Mouse (Mus musculus): Measurements from ENCODE around the gene Atp6v0a2. TPM values are rescaled to one million over a fixed set of nuclear protein-coding genes. Genes with fewer than 3 reads are reported as not detected.
"Not testable (repeated sequence)": the region's sequence is repeated elsewhere in the genome, so short reads cannot be mapped to it uniquely, and the experiment has no call there.

The Atp6v0a2 gene
- polyA plus RNA-seq, 1 experiment from 2014 or later: 32.0 TPM

DNA sequence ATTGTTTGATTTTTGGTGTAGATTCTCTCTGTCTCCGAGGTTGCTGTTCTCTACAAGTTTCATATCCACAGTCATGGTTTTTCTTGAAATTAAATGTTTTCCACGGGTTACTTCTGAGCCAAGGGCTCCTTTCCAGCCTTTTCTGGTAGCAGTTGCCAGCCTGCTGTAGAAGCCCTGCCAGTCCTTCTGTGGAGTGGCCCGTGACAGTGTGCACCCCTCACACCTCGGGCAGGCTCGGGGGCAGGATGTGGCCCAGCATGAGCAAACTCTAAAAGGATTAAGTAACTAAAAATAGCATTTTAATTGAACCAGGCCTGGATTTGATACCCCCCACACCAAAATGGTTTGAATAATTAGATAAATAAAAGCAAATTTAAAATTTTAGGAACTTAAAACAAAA lies 4.1 kb downstream of the Atp6v0a2 start:
- H3K36me3 ChIP-seq (ENCODE audit: control insufficient read depth, insufficient read depth, low read length): peaks cover 27% of the 10 kb centered on the region
- 80% methylated on average over 5 of the region's 5 CpGs for WGBS
- H3K4me2 ChIP-seq (ENCODE audit: low read length): no peak overlapping the region
- no peak overlapping the region for H3K4me3 ChIP-seq (ENCODE audit: low read depth, low read length)
- H3K27me3 ChIP-seq (ENCODE audit: control insufficient read depth, insufficient read depth, low read depth, low read length): no peaks in the 10 kb centered on the region
- peaks cover 19% of the 10 kb centered on the region for H3K4me1 ChIP-seq (ENCODE audit: control insufficient read depth, insufficient read depth, low read length)
- no peak overlapping the region for H3K27ac ChIP-seq (ENCODE audit: low read length)
- no peak overlapping the region for H3K9ac ChIP-seq (ENCODE audit: low read depth, low read length)
- no peak for ATAC-seq
- H3K9me3 ChIP-seq (replicated peaks; ENCODE audit: control insufficient read depth, low read length, poor library complexity, severe bottlenecking): no peaks in the 10 kb centered on the region

DNA sequence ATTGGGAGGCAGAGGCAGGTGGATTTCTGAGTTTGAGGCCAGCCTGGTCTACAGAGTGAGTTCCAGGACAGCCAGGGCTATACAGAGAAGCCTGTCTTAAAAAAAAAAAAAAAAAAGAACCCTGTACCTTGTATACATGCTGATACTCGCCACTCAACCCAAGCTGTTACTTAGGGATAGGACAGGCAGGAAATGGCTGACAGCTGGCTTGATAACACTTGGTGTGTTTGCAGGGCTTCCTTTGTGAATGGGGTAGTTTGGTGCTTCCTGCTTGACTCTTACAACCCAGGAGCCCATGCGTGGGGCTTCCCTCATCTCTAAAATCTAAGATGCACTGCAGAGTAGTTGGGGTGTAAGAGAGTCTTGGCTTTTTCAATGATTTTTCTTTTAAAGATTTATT lies 5.0 kb downstream of the Atp6v0a2 start:
- H3K36me3 ChIP-seq (ENCODE audit: control insufficient read depth, insufficient read depth, low read length): peaks cover 34% of the 10 kb centered on the region
- no peak for ATAC-seq
- H3K9ac ChIP-seq (ENCODE audit: low read depth, low read length): no peak overlapping the region

GRCm38 (mm10) chr5:124635068-124635467 lies 6.7 kb downstream of the Atp6v0a2 start:
- H3K27me3 ChIP-seq (ENCODE audit: control insufficient read depth, insufficient read depth, low read depth, low read length); ATAC-seq; H3K4me1 ChIP-seq (ENCODE audit: control insufficient read depth, insufficient read depth, low read length); H3K9ac ChIP-seq (ENCODE audit: low read depth, low read length); H3K4me3 ChIP-seq (ENCODE audit: low read depth, low read length); H3K9me3 ChIP-seq (replicated peaks; ENCODE audit: control insufficient read depth, low read length, poor library complexity, severe bottlenecking); H3K27ac ChIP-seq (ENCODE audit: low read length); H3K4me2 ChIP-seq (ENCODE audit: low read length): not testable (repeated sequence)
- WGBS: 89% methylated on average over 4 of the region's 4 CpGs
- peaks cover 49% of the 10 kb centered on the region for H3K36me3 ChIP-seq (ENCODE audit: control insufficient read depth, insufficient read depth, low read length)

More for the DNA sequence above, 5.0 kb downstream of the Atp6v0a2 start:
- H3K27ac ChIP-seq (ENCODE audit: low read length): no peak overlapping the region
- H3K4me3 ChIP-seq (ENCODE audit: low read depth, low read length): no peak overlapping the region
- H3K4me2 ChIP-seq (ENCODE audit: low read length): no peak overlapping the region
- no peaks in the 10 kb centered on the region for H3K9me3 ChIP-seq (replicated peaks; ENCODE audit: control insufficient read depth, low read length, poor library complexity, severe bottlenecking)
- H3K27me3 ChIP-seq (ENCODE audit: control insufficient read depth, insufficient read depth, low read depth, low read length): no peaks in the 10 kb centered on the region
- 89% methylated on average over 2 of the region's 2 CpGs for WGBS
- H3K4me1 ChIP-seq (ENCODE audit: control insufficient read depth, insufficient read depth, low read length): peaks cover 13% of the 10 kb centered on the region

DNA sequence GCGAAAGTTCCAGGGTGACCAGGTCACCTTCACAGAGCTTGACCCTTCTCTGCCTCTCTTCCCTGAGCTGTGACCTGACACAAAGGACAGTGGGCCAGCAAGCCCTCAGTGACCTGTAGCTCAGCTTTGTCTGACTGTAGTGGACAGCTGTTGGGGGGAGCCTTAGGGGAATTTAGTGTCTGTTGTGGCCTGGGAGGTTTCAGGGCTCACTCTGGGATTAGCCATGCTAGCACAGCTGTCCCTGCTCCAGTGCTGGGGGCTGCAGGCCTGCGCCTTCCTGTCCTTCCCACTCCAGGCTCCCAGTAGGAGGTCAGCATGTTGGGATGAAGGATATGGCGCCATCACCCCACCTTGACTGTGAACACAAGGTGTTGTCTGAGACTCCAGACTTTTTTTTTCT lies 7.8 kb downstream of the Atp6v0a2 start:
- Histone ChIP-seq H3K27ac (ENCODE audit: low read length) (no peak overlapping the region), H3K4me1 (ENCODE audit: control insufficient read depth, insufficient read depth, low read length) (no peaks in the 10 kb centered on the region), H3K4me3 (ENCODE audit: low read depth, low read length) (no peak overlapping the region), H3K36me3 (ENCODE audit: control insufficient read depth, insufficient read depth, low read length) (peaks cover 54% of the 10 kb centered on the region), H3K9ac (ENCODE audit: low read depth, low read length) (no peak overlapping the region), H3K27me3 (ENCODE audit: control insufficient read depth, insufficient read depth, low read depth, low read length) (no peaks in the 10 kb centered on the region), H3K4me2 (ENCODE audit: low read length) (no peak overlapping the region), H3K9me3 (replicated peaks; ENCODE audit: control insufficient read depth, low read length, poor library complexity, severe bottlenecking) (no peaks in the 10 kb centered on the region)
- no peak for ATAC-seq
- 97% methylated on average over 3 of the region's 3 CpGs for WGBS

DNA sequence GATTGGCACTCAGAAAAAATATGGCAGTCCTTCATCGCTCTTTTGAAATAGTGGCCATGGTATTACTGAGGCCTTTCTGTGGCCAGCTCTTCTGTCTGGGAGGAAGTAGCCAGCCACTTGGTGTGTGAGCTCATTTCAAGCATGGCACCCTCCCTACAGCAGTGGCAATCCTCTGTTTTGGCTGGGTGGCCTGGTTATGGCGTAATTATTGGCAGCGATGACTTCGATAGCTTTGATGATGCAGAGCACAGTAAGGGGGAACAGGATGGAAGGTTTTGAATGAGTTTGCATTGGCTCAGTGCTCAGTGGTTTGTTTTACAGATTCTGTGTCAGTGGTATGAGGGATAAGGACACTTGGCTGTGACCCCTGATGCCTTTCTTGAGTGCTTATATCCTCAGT lies 8.3 kb downstream of the Atp6v0a2 start:
- 97% methylated on average over 4 of the region's 4 CpGs for WGBS
- no peaks in the 10 kb centered on the region for H3K9me3 ChIP-seq (replicated peaks; ENCODE audit: control insufficient read depth, low read length, poor library complexity, severe bottlenecking)
- H3K9ac ChIP-seq (ENCODE audit: low read depth, low read length): no peak overlapping the region
- no peak overlapping the region for H3K4me3 ChIP-seq (ENCODE audit: low read depth, low read length)
- H3K4me1 ChIP-seq (ENCODE audit: control insufficient read depth, insufficient read depth, low read length): no peaks in the 10 kb centered on the region
- H3K36me3 ChIP-seq (ENCODE audit: control insufficient read depth, insufficient read depth, low read length): peaks cover 60% of the 10 kb centered on the region
- no peak overlapping the region for H3K4me2 ChIP-seq (ENCODE audit: low read length)
- H3K27ac ChIP-seq (ENCODE audit: low read length): no peak overlapping the region
- no peak for ATAC-seq
- no peaks in the 10 kb centered on the region for H3K27me3 ChIP-seq (ENCODE audit: control insufficient read depth, insufficient read depth, low read depth, low read length)

GRCm38 (mm10) chr5:124637300-124637699 lies 8.9 kb downstream of the Atp6v0a2 start:
- H3K27me3 ChIP-seq (ENCODE audit: control insufficient read depth, insufficient read depth, low read depth, low read length): no peaks in the 10 kb centered on the region
- no peaks in the 10 kb centered on the region for H3K4me1 ChIP-seq (ENCODE audit: control insufficient read depth, insufficient read depth, low read length)
- H3K36me3 ChIP-seq (ENCODE audit: control insufficient read depth, insufficient read depth, low read length): peaks cover 65% of the 10 kb centered on the region
- 86% methylated on average over 11 of the region's 11 CpGs for WGBS
- no peak overlapping the region for H3K27ac ChIP-seq (ENCODE audit: low read length)
- H3K9me3 ChIP-seq (replicated peaks; ENCODE audit: control insufficient read depth, low read length, poor library complexity, severe bottlenecking): no peaks in the 10 kb centered on the region
- H3K9ac ChIP-seq (ENCODE audit: low read depth, low read length): no peak overlapping the region
- no peak overlapping the region for H3K4me3 ChIP-seq (ENCODE audit: low read depth, low read length)
- no peak for ATAC-seq
- no peak overlapping the region for H3K4me2 ChIP-seq (ENCODE audit: low read length)

- Histone ChIP-seq H3K4me3 (ENCODE audit: low read depth, low read length) (no peak overlapping the region), H3K9me3 (replicated peaks; ENCODE audit: control insufficient read depth, low read length, poor library complexity, severe bottlenecking) (no peaks in the 10 kb centered on the region), H3K27ac (ENCODE audit: low read length) (no peak overlapping the region), H3K4me1 (ENCODE audit: control insufficient read depth, insufficient read depth, low read length) (no peaks in the 10 kb centered on the region), H3K4me2 (ENCODE audit: low read length) (no peak overlapping the region), H3K36me3 (ENCODE audit: control insufficient read depth, insufficient read depth, low read length) (peaks cover 66% of the 10 kb centered on the region), H3K27me3 (ENCODE audit: control insufficient read depth, insufficient read depth, low read depth, low read length) (no peaks in the 10 kb centered on the region), H3K9ac (ENCODE audit: low read depth, low read length) (no peak overlapping the region)
- 94% methylated on average over 13 of the region's 13 CpGs for WGBS
- no peak for ATAC-seq
Measured at GRCm38 (mm10) chr5:124637836-124638235, 9.5 kb downstream of the Atp6v0a2 start.

- H3K9me3 ChIP-seq (replicated peaks; ENCODE audit: control insufficient read depth, low read length, poor library complexity, severe bottlenecking): no peaks in the 10 kb centered on the region
- no peaks in the 10 kb centered on the region for H3K4me1 ChIP-seq (ENCODE audit: control insufficient read depth, insufficient read depth, low read length)
- H3K27ac ChIP-seq (ENCODE audit: low read length): no peak overlapping the region
- WGBS: 96% methylated on average over 5 of the region's 5 CpGs
- H3K36me3 ChIP-seq (ENCODE audit: control insufficient read depth, insufficient read depth, low read length): peaks cover 41% of the 10 kb centered on the region
- H3K4me3 ChIP-seq (ENCODE audit: low read depth, low read length): no peak overlapping the region
- ATAC-seq: no peak
- no peak overlapping the region for H3K9ac ChIP-seq (ENCODE audit: low read depth, low read length)
- H3K27me3 ChIP-seq (ENCODE audit: control insufficient read depth, insufficient read depth, low read depth, low read length): no peaks in the 10 kb centered on the region
- H3K4me2 ChIP-seq (ENCODE audit: low read length): no peak overlapping the region
Measured at GRCm38 (mm10) chr5:124713741-124714140, 85.4 kb downstream of the Atp6v0a2 start.

DNA sequence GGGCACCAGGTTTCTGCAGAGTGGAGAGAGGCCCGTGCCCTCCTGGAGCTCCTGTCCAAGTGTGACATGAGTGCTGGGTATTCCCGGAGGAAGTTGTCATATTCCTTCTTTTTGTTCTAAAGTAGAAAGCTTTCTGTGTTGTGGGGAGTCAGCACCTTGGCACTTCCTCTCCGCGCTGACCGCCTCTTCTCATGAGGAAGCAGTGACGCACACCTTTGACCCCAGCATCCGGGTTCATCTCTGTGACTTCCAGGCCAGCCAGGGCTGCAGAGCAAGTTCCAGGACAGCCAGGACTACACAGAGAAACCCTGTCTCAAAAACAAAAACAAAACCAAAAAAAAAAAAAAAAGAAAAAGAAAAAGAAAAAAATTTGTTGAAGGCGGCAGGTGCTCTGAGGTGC lies 86.8 kb downstream of the Atp6v0a2 start:
- no peak overlapping the region for H3K4me2 ChIP-seq (ENCODE audit: low read length)
- H3K4me1 ChIP-seq (ENCODE audit: control insufficient read depth, insufficient read depth, low read length): no peaks in the 10 kb centered on the region
- no peaks in the 10 kb centered on the region for H3K27me3 ChIP-seq (ENCODE audit: control insufficient read depth, insufficient read depth, low read depth, low read length)
- H3K9ac ChIP-seq (ENCODE audit: low read depth, low read length): no peak overlapping the region
- no peak for ATAC-seq
- WGBS: 94% methylated on average over 8 of the region's 8 CpGs
- no peaks in the 10 kb centered on the region for H3K9me3 ChIP-seq (replicated peaks; ENCODE audit: control insufficient read depth, low read length, poor library complexity, severe bottlenecking)
- H3K36me3 ChIP-seq (ENCODE audit: control insufficient read depth, insufficient read depth, low read length): peaks cover 45% of the 10 kb centered on the region
- H3K27ac ChIP-seq (ENCODE audit: low read length): no peak overlapping the region
- H3K4me3 ChIP-seq (ENCODE audit: low read depth, low read length): no peak overlapping the region

- Histone ChIP-seq H3K4me2 (ENCODE audit: low read length) (no peak overlapping the region), H3K4me1 (ENCODE audit: control insufficient read depth, insufficient read depth, low read length) (no peaks in the 10 kb centered on the region), H3K27ac (ENCODE audit: low read length) (no peak overlapping the region), H3K27me3 (ENCODE audit: control insufficient read depth, insufficient read depth, low read depth, low read length) (no peaks in the 10 kb centered on the region), H3K4me3 (ENCODE audit: low read depth, low read length) (no peak overlapping the region), H3K9me3 (replicated peaks; ENCODE audit: control insufficient read depth, low read length, poor library complexity, severe bottlenecking) (no peaks in the 10 kb centered on the region), H3K9ac (ENCODE audit: low read depth, low read length) (no peak overlapping the region), H3K36me3 (ENCODE audit: control insufficient read depth, insufficient read depth, low read length) (peaks cover 56% of the 10 kb centered on the region)
- no peak for ATAC-seq
- 96% methylated on average over 11 of the region's 11 CpGs for WGBS
Measured at GRCm38 (mm10) chr5:124717969-124718368, 89.6 kb downstream of the Atp6v0a2 start.

Data from midbrain, embryonic 16.5 days (tissue).